Mouse (Mus musculus): ENCODE measurements around the gene Zfp987.
"Not testable (repeated sequence)": the region's sequence is repeated elsewhere in the genome, so short reads cannot be mapped to it uniquely, and the experiment has no call there.

The Zfp987 gene

GRCm38 (mm10) chr4:146096998-146097397 lies at the start of gene Zfp987:
Gene Zfp987 (plus strand): TSS chr4:146097298.
- not testable (repeated sequence) for DNase-seq (ENCODE audit: low spot score)

GRCm38 (mm10) chr4:146052536-146052935 lies 44.6 kb upstream of the Zfp987 start:
- DNase-seq (ENCODE audit: low spot score) = not testable (repeated sequence)

- DNase-seq (ENCODE audit: low spot score) = not testable (repeated sequence)
Measured at GRCm38 (mm10) chr4:146053445-146053844, 43.7 kb upstream of the Zfp987 start.

DNA sequence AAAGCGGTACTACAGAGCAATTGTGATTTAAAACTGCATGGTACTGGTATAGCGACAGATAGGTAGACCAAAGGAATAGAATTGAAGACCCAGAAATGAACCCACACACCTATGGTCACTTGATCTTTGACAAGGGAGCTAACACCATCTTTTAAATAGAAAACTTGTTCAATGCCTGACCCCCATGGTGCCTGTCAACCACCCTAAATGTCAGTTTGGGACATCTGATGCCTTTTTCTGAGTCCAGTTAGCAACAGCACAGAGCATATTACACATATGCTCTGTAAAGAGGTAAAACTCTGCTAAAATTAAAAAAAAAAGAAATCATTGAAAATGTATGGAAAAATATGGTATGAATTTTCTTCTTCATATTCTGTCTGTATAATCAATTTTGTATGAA lies 41.8 kb upstream of the Zfp987 start:
- DNase-seq (ENCODE audit: low spot score) = no peak

- not testable (repeated sequence) for DNase-seq (ENCODE audit: low spot score)
Measured at GRCm38 (mm10) chr4:146058646-146059045, 38.5 kb upstream of the Zfp987 start.

- not testable (repeated sequence) for DNase-seq (ENCODE audit: low spot score)
Measured at GRCm38 (mm10) chr4:146059078-146059477, 38.0 kb upstream of the Zfp987 start.

DNA sequence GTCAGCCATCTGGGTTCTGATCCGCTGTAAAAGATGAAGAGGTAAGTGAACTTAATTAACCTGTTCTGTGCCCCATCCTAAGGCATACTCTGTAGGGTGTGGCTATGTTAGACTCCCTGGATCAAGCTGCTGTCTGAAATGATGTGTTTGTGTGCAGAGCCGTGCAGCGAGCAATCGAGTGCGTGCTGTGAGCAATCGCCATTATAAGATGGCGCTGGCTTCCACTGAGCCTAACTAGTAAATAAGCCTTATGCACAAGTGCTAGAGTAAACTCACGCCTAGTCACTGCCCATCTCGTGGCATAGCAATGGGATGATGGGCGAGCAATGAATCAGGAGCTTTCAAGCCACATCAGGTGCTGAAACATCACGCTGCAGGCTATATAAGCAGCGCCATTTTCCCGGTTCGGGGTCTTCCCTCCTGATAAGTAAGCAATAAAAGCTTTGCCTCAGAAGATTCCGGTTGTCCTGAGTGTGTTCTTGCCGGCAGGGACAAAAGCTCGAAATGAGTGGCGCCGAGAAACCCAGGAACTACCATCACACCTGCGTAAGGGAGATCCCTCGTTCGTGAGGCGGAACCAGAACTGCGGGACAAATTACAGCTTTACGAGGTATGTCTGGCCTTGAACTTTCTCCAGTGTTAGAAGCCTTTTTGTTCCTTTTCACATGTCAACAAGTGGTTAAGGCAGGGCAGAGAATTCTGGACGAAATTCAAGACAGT lies 37.0 kb upstream of the Zfp987 start:
- not testable (repeated sequence) for DNase-seq (ENCODE audit: low spot score)

DNA sequence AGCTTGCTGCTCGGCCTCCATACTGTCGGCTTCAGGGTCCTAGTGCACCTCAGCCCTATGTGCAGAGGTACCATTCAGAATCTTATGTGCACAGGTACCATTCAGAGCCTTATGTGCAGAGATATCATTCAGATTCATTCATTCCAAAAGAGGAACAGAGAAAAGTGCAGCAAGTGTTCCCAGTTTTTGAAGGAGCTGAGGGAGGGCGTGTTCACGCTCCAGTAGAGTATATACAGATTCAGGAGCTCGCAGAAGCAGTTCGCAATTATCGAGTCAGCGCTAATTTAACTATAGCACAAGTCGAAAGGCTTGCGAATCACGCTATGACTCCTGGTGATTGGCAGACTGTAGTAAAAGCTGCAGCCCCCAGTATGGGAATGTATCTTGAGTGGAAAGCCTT lies 36.0 kb upstream of the Zfp987 start:
- DNase-seq (ENCODE audit: low spot score) = not testable (repeated sequence)

- DNase-seq (ENCODE audit: low spot score) = not testable (repeated sequence)
Measured at GRCm38 (mm10) chr4:146062021-146062420, 35.1 kb upstream of the Zfp987 start.

DNA sequence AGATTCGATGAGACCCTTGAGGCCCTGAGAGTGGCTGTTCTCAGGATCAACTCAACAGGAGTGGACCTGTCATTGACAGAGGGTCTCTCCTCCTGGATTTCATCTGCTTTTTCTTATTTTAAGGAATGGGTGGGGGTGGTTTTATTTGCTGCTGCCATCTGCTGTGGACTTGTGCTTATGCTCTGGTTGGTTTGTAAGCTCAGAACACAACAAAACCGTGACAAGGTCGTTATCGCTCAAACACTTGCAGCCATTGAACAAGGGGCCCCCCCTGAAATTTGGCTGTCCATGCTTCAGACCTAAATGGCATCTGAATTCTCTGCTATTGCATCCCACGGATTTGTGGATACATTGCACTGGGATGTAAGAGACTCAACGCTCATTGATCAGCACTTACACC lies 34.1 kb upstream of the Zfp987 start:
- not testable (repeated sequence) for DNase-seq (ENCODE audit: low spot score)

- DNase-seq (ENCODE audit: low spot score) = not testable (repeated sequence)
Measured at GRCm38 (mm10) chr4:146063621-146064020, 33.5 kb upstream of the Zfp987 start.

- DNase-seq (ENCODE audit: low spot score) = not testable (repeated sequence)
Measured at GRCm38 (mm10) chr4:146064807-146065206, 32.3 kb upstream of the Zfp987 start.

GRCm38 (mm10) chr4:146066932-146067580 lies 30.0 kb upstream of the Zfp987 start:
- DNase-seq (ENCODE audit: low spot score) = not testable (repeated sequence)

- DNase-seq (ENCODE audit: low spot score) = not testable (repeated sequence)
Measured at GRCm38 (mm10) chr4:146067594-146067993, 29.5 kb upstream of the Zfp987 start.

- not testable (repeated sequence) for DNase-seq (ENCODE audit: low spot score)
Measured at GRCm38 (mm10) chr4:146073264-146073663, 23.8 kb upstream of the Zfp987 start.

- DNase-seq (ENCODE audit: low spot score) = not testable (repeated sequence)
Measured at GRCm38 (mm10) chr4:146101448-146101847, 4.3 kb downstream of the Zfp987 start.

DNA sequence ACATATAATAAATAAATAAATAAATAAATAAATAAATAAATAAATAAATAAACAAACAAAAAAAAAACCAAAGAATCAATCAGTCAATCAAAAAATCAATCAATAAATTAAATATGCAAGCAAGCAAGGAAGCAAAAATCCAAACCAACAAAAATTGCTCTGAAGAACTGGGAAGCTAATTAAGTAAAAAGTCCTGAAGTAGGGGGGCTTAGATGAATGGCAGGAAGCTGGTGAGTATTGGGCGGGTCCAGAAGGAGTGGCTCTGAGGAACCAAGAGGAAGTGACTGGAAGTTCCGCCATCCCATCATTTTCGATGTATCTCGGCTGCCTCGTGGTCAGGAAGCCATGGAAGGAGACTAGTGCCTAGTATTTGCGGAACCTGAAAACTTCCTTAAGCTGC lies 59.4 kb downstream of the Zfp987 start, which contains the start of gene Zfp600:
TSS of gene Zfp600 (plus strand) at position 301 of the 400 bp plus-strand sequence.
- DNase-seq (ENCODE audit: low spot score) = not testable (repeated sequence)

DNA sequence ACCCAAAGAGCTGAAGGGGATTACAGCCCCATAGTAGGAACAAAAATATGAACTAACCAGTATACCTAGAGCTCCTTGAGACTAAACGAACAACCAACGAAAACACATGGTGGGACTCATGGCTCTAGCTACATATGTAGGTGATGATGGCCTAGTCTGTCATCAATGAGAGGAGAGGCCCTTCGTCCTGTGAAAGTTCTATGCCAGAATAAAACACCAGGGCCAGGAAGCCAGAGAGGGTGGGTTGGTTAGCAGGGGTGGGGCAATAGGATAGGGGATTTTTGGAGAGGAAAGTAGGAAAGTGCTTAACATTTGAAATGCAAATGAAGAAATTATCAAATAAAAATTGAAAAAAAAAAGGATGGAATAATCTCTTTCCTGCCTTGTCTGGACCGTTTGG lies 65.8 kb downstream of the Zfp987 start:
- DNase-seq (ENCODE audit: low spot score) = not testable (repeated sequence)

GRCm38 (mm10) chr4:146167202-146167832 lies 70.2 kb downstream of the Zfp987 start:
- not testable (repeated sequence) for DNase-seq (ENCODE audit: low spot score)

DNA sequence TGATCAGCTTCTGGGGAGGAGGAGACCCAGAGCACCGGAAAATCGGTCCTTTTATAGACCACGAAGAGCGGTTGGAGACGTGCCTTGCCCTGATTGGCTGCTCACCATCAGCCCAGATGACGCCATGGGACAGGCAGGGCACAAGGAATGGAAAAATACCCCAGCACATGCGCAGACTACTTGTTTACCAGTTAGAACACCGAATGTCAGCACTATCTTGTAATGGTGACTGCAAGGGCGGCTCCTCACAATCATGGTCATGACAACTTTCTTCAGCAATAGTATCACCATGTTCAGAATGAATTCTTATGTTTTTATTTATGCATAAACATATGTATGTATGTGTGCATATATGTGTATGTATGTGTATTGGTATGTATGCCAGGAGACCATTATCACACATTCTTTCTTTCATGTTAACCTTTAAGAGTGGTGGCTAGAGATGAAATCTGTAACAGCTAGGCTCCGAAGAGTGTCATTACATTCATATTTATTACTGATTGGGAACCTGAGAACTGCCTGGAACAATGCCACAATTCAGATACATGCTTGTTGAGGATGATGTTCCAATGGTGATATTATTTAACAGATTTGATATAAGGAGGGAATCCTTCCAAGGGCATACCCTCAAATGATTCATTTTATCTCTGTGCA lies 70.9 kb downstream of the Zfp987 start:
- DNase-seq (ENCODE audit: low spot score) = not testable (repeated sequence)

DNA sequence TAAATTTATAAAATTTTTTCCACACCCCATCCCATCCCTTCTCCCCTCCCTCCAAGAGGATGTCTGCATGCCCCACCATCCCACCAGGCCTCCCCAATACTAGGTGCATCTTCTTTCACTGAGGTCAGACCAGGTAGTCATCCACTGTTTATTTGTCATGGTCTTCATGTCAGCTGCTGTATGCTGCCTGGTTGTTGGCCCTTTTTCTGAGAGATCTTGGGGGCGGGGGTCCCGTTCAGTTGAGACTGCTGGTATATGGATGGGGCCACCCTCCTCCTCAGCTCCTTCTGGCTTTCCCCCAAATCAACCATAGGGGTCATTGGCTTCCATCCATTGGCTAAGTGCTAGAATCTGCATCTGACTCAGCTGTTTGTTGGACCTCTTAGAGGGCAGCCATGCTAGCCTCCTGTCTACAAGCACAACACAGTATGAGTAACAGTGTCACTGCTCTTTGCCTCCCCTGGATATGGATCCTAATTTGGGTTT lies 71.7 kb downstream of the Zfp987 start:
- not testable (repeated sequence) for DNase-seq (ENCODE audit: low spot score)

All from urinary bladder, postnatal 10 days (tissue).